Mouse (Mus musculus): Measurements from ENCODE around the gene Reg4.

The Reg4 gene

GRCm38 (mm10) chr3:98237240-98237639 is 15.3 kb downstream of the Reg4 start:
- no peak for DNase-seq (ENCODE audit: low spot score)

GRCm38 (mm10) chr3:98238150-98238549 is 16.2 kb downstream of the Reg4 start:
- no peak for DNase-seq (ENCODE audit: low spot score)

GRCm38 (mm10) chr3:98242051-98242450 is 20.1 kb downstream of the Reg4 start:
- no peak for DNase-seq (ENCODE audit: low spot score)

- DNase-seq (ENCODE audit: low spot score), result no peak
Observed at GRCm38 (mm10) chr3:98242458-98243037, 20.6 kb downstream of the Reg4 start.

GRCm38 (mm10) chr3:98245892-98246291 is 23.9 kb downstream of the Reg4 start:
- DNase-seq (ENCODE audit: low spot score), result no peak

GRCm38 (mm10) chr3:98246985-98247751 is 25.2 kb downstream of the Reg4 start:
- no peak for DNase-seq (ENCODE audit: low spot score)

GRCm38 (mm10) chr3:98249378-98249777 is 27.4 kb downstream of the Reg4 start:
- no peak for DNase-seq (ENCODE audit: low spot score)

GRCm38 (mm10) chr3:98249833-98250448 is 28.0 kb downstream of the Reg4 start:
- DNase-seq (ENCODE audit: low spot score), result no peak

- DNase-seq (ENCODE audit: low spot score), result no peak
Observed at GRCm38 (mm10) chr3:98254059-98254458, 32.1 kb downstream of the Reg4 start.

GRCm38 (mm10) chr3:98254656-98255583 is 33.0 kb downstream of the Reg4 start:
- no peak for DNase-seq (ENCODE audit: low spot score)

- DNase-seq (ENCODE audit: low spot score), result no peak
Observed at GRCm38 (mm10) chr3:98258723-98259122, 36.8 kb downstream of the Reg4 start.

- DNase-seq (ENCODE audit: low spot score), result peak; percentile 24
Observed at GRCm38 (mm10) chr3:98259271-98259751, 37.4 kb downstream of the Reg4 start.

GRCm38 (mm10) chr3:98260534-98260933 is 38.6 kb downstream of the Reg4 start:
- no peak for DNase-seq (ENCODE audit: low spot score)

GRCm38 (mm10) chr3:98261415-98261814 is 39.5 kb downstream of the Reg4 start:
- DNase-seq (ENCODE audit: low spot score), result no peak

GRCm38 (mm10) chr3:98262133-98262532 is 40.2 kb downstream of the Reg4 start:
- no peak for DNase-seq (ENCODE audit: low spot score)

GRCm38 (mm10) chr3:98267249-98267651 is 45.3 kb downstream of the Reg4 start:
- DNase-seq (ENCODE audit: low spot score), result no peak

- no peak for DNase-seq (ENCODE audit: low spot score)
Observed at GRCm38 (mm10) chr3:98273623-98274398, 51.9 kb downstream of the Reg4 start.

- DNase-seq (ENCODE audit: low spot score), result no peak
Observed at GRCm38 (mm10) chr3:98279682-98280081, 57.7 kb downstream of the Reg4 start.

- DNase-seq (ENCODE audit: low spot score), result no peak
Observed at GRCm38 (mm10) chr3:98280204-98280932, 58.4 kb downstream of the Reg4 start, which contains the start of gene Hmgcs2. TSS of gene Hmgcs2 (plus strand) at chr3:98280435.

GRCm38 (mm10) chr3:98280933-98281678 is 59.1 kb downstream of the Reg4 start:
- peak; percentile 38 for DNase-seq (ENCODE audit: low spot score)
